Mouse (Mus musculus): ENCODE results near the gene Bpifb6. TPM values are rescaled to one million over a fixed set of nuclear protein-coding genes. Genes with fewer than 3 reads are reported as not detected.

The Bpifb6 gene
- polyA plus RNA-seq (2015; fragmentation: Nextera tagmentation; extraction: Ambion mirVana) = not detected in 2 replicates

DNA sequence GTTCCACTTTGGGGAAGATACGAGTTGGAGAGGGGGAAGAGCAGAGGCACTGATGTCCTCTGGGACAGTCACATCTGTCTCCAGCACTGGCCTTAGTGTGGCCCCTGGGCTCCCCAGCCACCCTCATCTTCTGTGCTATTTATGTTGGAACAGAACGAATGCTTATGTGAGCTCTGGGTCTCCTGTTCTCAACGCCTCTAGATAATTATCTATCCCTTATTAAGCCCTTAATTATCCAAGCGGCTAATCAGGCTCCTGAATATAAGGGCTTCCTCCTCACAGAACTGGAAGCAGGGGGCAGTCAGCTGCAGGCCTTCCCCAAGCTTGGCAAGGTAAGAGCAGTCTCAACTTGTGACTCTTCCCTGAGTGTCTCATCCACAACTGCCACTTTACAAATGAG, at the start of gene Bpifb6:
TSS of gene Bpifb6 (plus strand) at position 301 of the 400 bp plus-strand sequence.
- H3K36me3 ChIP-seq = no peaks in the 10 kb centered on the region
- H3K27me3 ChIP-seq = no peaks in the 10 kb centered on the region
- no peak within 1 kb of the TSS for H3K27ac ChIP-seq
- H3K4me3 ChIP-seq (replicated peaks) = no peak within 1 kb of the TSS
- no peak for ATAC-seq (replicated peaks; ENCODE audit: low FRiP score)
- no peak within 1 kb of the TSS for H3K4me2 ChIP-seq
- H3K9ac ChIP-seq = no peak within 1 kb of the TSS
- H3K9me3 ChIP-seq (replicated peaks) = no peaks in the 10 kb centered on the region
- 71% methylated on average over 4 of the region's 4 CpGs for WGBS
- no peaks in the 10 kb centered on the region for H3K4me1 ChIP-seq

DNA sequence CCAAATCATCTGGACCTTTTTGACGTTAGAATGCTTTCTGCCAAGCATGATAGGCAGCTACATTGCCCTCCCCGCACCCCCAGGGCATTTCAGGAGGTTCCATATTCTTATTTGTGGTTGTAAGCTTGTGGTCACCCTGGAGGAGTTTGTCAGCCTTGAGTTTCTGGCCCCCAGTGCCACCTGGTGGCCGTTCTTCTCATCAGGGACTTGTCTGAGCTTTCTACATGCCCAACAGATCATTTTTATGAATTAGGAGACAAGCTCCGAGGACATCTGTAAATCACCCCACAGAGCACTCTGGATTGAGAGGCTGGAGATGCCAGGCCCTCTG, 49.2 kb upstream of the Bpifb6 start:
- H3K36me3 ChIP-seq = no peaks in the 10 kb centered on the region
- H3K4me2 ChIP-seq = no peak overlapping the region
- no peaks in the 10 kb centered on the region for H3K9me3 ChIP-seq (replicated peaks)
- 42% methylated on average over 4 of the region's 4 CpGs for WGBS
- H3K4me1 ChIP-seq = no peaks in the 10 kb centered on the region
- H3K27me3 ChIP-seq = no peaks in the 10 kb centered on the region
- no peak overlapping the region for H3K27ac ChIP-seq
- ATAC-seq (replicated peaks; ENCODE audit: low FRiP score) = no peak
- no peak overlapping the region for H3K4me3 ChIP-seq (replicated peaks)
- no peak overlapping the region for H3K9ac ChIP-seq

DNA sequence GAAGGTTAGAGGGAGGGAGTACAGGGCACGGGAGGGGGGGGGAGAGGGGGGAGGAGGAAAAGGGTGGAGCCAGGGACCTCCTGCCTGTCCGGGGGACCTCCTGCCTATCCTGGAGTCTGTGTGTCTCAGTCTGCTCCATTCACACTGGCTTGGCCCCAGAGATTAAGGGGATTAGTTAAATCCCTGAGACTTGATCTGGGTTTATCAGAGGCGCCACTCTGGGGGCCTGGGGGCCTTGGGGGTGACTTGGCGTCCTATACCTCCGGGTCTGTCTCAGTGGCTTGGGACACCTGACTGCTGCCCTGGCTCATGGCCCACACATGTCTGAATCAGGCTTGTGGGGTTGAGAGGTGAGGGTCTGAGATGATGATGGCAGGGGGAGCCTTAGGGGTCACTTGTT, 46.6 kb upstream of the Bpifb6 start:
- Histone ChIP-seq H3K4me2 (no peak overlapping the region), H3K9me3 (replicated peaks) (no peaks in the 10 kb centered on the region), H3K27ac (no peak overlapping the region), H3K27me3 (no peaks in the 10 kb centered on the region), H3K4me3 (replicated peaks) (no peak overlapping the region), H3K4me1 (no peaks in the 10 kb centered on the region), H3K36me3 (no peaks in the 10 kb centered on the region), H3K9ac (no peak overlapping the region)
- ATAC-seq (replicated peaks; ENCODE audit: low FRiP score) = no peak
- WGBS = 39% methylated on average over 5 of the region's 5 CpGs

DNA sequence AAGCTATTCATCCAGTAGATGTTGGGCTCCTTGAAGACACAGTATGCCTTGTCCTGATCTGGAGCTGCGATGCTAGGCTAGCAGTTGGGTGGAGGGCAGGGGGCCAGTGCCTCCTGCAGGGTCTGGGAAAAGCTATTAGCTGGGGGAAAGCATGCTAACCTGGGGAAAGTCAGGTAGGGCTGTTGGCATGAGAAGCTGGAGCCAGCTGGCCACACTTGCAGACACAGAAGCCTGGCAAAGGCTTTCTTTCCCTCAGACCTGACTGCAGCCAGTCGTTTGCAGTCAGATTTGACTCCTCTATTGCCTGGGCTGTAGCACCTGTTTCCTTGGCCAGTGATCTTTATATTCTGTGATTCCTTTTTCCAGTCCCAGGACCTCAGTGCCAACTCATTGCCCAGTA, 40.6 kb upstream of the Bpifb6 start:
- Histone ChIP-seq H3K9ac (no peak overlapping the region), H3K27ac (no peak overlapping the region), H3K27me3 (no peaks in the 10 kb centered on the region), H3K4me3 (replicated peaks) (no peak overlapping the region), H3K36me3 (no peaks in the 10 kb centered on the region), H3K4me1 (no peaks in the 10 kb centered on the region), H3K4me2 (no peak overlapping the region), H3K9me3 (replicated peaks) (no peaks in the 10 kb centered on the region)
- ATAC-seq (replicated peaks; ENCODE audit: low FRiP score) = no peak
- WGBS = 79% methylated on average over 2 of the region's 2 CpGs

DNA sequence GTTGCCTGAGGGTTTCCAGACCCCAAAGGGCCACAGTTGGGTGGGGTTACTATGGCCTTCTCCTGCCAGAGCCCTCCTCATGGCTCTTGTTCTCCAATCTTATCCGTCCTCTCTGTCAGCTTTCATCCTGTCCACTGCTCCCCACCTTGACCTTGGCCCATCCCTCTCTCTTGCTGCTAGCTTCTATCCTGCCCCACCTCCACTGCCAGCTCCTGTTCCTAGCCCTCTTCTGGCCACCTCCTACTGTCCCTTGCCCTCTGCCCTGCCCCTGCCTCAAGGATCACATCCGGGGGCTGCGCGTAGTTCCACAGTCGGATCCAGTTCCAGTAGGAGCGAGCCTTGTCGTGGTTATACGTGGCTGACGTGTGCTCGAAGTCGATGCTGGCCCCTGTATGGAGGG, 39.9 kb upstream of the Bpifb6 start:
- Histone ChIP-seq H3K4me2 (no peak overlapping the region), H3K9me3 (replicated peaks) (no peaks in the 10 kb centered on the region), H3K9ac (no peak overlapping the region), H3K27me3 (no peaks in the 10 kb centered on the region), H3K36me3 (no peaks in the 10 kb centered on the region), H3K4me1 (no peaks in the 10 kb centered on the region), H3K27ac (no peak overlapping the region), H3K4me3 (replicated peaks) (no peak overlapping the region)
- WGBS = 78% methylated on average over 11 of the region's 11 CpGs
- no peak for ATAC-seq (replicated peaks; ENCODE audit: low FRiP score)

DNA sequence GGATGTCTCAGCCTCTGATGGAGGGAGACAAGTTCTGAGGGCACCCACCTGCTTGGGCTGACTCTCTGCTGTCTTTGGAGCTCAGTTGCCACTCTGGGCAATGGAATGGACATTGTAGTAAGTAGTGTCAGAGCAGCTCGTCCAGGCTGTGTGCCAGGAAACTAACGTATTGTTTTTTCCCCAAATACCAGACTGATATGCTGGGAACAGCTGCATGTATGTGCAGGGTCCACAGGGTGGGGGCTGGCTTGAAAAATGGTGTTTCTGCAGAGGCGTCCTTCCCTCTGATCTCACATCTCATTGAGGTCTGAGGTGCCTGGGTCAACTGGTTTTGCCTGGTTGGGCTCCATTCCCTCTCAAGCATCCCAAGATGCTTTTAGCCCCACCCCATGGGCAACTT, 39.5 kb upstream of the Bpifb6 start:
- 52% methylated on average over 3 of the region's 3 CpGs for WGBS
- no peak for ATAC-seq (replicated peaks; ENCODE audit: low FRiP score)
- H3K9me3 ChIP-seq (replicated peaks) = no peaks in the 10 kb centered on the region
- no peaks in the 10 kb centered on the region for H3K27me3 ChIP-seq
- no peak overlapping the region for H3K27ac ChIP-seq
- no peaks in the 10 kb centered on the region for H3K36me3 ChIP-seq
- no peaks in the 10 kb centered on the region for H3K4me1 ChIP-seq
- H3K9ac ChIP-seq = no peak overlapping the region
- H3K4me3 ChIP-seq (replicated peaks) = no peak overlapping the region
- no peak overlapping the region for H3K4me2 ChIP-seq

DNA sequence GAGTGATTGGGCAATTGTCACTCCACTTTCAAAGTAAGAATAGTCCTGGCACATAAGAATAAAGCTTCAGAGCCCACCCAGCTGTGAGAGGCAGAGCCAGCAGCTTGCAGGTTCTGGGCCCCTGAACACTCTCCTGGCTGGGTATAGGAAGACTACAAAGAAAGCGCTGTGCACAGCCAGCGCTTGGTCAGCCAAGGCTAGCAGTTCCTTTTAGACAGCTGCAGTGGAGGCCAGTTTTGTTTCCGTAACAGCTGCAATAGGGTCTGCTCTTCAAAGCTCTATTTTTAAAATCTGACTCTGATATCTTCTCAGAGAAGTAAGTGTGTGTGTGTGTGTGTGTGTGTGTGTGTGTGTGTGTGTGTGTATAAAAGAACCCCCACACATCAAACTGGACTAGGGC, 38.2 kb upstream of the Bpifb6 start:
- H3K4me1 ChIP-seq = no peaks in the 10 kb centered on the region
- H3K27ac ChIP-seq = no peak overlapping the region
- no peaks in the 10 kb centered on the region for H3K36me3 ChIP-seq
- no peaks in the 10 kb centered on the region for H3K27me3 ChIP-seq
- no peak for ATAC-seq (replicated peaks; ENCODE audit: low FRiP score)
- 72% methylated on average over 3 of the region's 3 CpGs for WGBS
- no peak overlapping the region for H3K4me3 ChIP-seq (replicated peaks)
- H3K4me2 ChIP-seq = no peak overlapping the region
- H3K9me3 ChIP-seq (replicated peaks) = no peaks in the 10 kb centered on the region
- no peak overlapping the region for H3K9ac ChIP-seq

DNA sequence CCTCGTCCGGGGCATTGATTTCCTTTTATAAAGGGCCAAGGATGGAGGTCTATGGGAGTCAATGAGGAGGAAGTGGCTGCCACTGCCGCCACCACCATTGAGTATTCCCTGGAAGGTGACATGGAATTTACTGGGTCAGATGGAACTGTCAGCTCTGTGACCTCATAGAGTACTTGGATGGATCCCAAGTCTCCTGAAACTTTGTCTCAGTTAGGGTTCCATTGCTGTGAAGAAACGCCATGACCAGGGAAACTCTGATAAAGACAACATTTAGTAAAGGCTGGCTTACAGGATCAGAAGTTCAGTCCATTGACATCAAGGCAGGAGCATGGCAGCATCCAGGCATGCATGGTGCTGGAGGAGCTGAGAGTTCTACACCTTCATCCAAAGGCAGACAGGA, 29.2 kb upstream of the Bpifb6 start, which contains the start of gene Sun5:
TSS of gene Sun5 (minus strand) at position 101 of the 400 bp plus-strand sequence.
- 91% methylated on average over 4 of the region's 4 CpGs for WGBS
- no peaks in the 10 kb centered on the region for H3K4me1 ChIP-seq
- no peak within 1 kb of the TSS for H3K9ac ChIP-seq
- no peak within 1 kb of the TSS for H3K27ac ChIP-seq
- no peaks in the 10 kb centered on the region for H3K27me3 ChIP-seq
- no peak for ATAC-seq (replicated peaks; ENCODE audit: low FRiP score)
- no peak within 1 kb of the TSS for H3K4me3 ChIP-seq (replicated peaks)
- no peak within 1 kb of the TSS for H3K4me2 ChIP-seq
- no peaks in the 10 kb centered on the region for H3K36me3 ChIP-seq
- H3K9me3 ChIP-seq (replicated peaks) = no peaks in the 10 kb centered on the region

DNA sequence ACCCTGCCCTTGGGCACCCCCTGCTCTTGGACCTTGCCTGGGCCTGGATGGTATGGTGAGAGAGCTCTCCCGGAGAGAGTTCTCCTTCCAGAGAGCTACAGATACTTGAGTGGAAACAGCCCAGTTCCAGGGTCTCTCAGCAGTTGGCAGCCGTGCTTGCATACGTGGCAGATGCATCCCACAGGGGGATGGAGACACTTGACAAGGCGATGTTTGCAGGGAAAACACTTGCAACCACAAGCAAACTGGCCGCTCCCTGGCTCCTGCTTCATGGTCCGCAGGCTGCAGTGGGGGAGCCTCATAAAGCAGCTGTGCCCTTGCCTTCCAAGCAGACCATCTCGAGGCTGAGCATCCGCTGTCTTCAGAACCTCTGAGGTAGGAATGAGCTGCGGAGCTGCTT, 25.4 kb upstream of the Bpifb6 start, which contains the start of gene Bpifb2:
TSS of gene Bpifb2 (plus strand) at position 301 of the 400 bp plus-strand sequence.
- no peaks in the 10 kb centered on the region for H3K9me3 ChIP-seq (replicated peaks)
- no peak within 1 kb of the TSS for H3K9ac ChIP-seq
- H3K4me1 ChIP-seq = no peaks in the 10 kb centered on the region
- H3K36me3 ChIP-seq = no peaks in the 10 kb centered on the region
- no peak within 1 kb of the TSS for H3K27ac ChIP-seq
- no peak within 1 kb of the TSS for H3K4me3 ChIP-seq (replicated peaks)
- H3K4me2 ChIP-seq = no peak within 1 kb of the TSS
- 65% methylated on average over 9 of the region's 9 CpGs for WGBS
- ATAC-seq (replicated peaks; ENCODE audit: low FRiP score) = no peak
- no peaks in the 10 kb centered on the region for H3K27me3 ChIP-seq

DNA sequence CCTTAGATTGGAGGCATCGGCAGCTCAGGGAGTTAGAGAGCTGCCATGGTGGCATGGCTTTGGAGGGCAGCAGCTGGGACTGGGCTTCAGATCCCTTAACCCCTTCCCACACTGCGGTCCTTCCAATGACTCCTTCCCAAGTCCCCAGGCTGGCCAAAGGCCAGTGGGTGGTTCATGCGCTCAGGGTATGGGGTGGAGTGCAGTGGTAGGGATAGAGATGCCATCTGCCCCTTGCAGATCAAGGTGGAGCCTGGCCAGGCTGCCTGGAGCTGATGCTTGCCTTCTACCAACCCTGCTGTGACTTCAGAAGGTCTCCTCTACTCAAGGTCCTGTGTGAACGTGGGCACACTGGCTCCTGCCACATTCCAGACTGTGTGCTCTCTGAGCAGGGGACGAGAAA, 1.1 kb upstream of the Bpifb6 start:
- Histone ChIP-seq H3K9me3 (replicated peaks) (no peaks in the 10 kb centered on the region), H3K27ac (no peak overlapping the region), H3K9ac (no peak overlapping the region), H3K27me3 (no peaks in the 10 kb centered on the region), H3K4me3 (replicated peaks) (no peak overlapping the region), H3K4me1 (no peaks in the 10 kb centered on the region), H3K36me3 (no peaks in the 10 kb centered on the region), H3K4me2 (no peak overlapping the region)
- ATAC-seq (replicated peaks; ENCODE audit: low FRiP score) = no peak
- WGBS = 81% methylated on average over 5 of the region's 5 CpGs

DNA sequence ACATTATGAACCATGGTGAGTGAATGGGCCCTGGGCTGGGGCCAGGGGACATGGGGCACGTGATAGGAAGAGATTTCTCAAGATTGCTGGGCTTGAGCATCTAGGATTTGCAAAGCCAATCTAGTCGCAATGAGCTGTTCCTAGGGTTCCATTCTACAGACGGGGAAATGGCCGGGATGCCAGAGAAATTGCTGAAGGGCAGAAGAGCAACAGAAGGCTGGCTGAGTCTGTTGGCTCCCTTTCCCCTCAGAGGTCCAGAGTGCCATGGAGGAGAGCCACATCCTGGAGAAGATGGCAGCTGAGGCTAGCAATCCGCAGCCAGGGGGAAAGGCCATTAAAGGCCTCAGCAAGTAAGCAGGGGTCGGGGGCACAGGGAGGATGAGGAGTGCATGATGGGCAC, 2.5 kb downstream of the Bpifb6 start:
- H3K9ac ChIP-seq = no peak overlapping the region
- H3K9me3 ChIP-seq (replicated peaks) = no peaks in the 10 kb centered on the region
- ATAC-seq (replicated peaks; ENCODE audit: low FRiP score) = no peak
- no peak overlapping the region for H3K27ac ChIP-seq
- no peaks in the 10 kb centered on the region for H3K36me3 ChIP-seq
- 75% methylated on average over 6 of the region's 6 CpGs for WGBS
- no peak overlapping the region for H3K4me2 ChIP-seq
- H3K27me3 ChIP-seq = no peaks in the 10 kb centered on the region
- H3K4me1 ChIP-seq = no peaks in the 10 kb centered on the region
- H3K4me3 ChIP-seq (replicated peaks) = no peak overlapping the region

DNA sequence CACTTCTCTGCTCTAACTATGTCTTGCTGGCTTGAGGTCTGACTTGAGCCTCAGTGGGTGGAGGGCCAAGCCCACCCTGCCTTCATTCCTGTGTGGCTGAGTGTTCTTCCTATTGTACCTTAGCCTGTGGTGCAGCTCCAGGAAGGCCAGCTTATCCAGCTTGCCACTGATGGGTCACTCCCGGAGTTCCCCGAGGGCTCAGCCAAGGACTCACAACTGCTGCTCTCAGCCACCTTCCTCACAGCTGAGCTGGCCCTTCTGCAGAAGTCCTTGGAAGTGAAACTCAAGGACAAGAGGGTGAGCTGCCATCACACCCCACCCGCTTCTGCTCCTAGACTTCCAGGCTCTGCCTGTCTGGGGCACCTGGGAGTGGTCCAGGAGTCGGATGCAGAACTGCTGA, 6.4 kb downstream of the Bpifb6 start:
- WGBS = 86% methylated on average over 4 of the region's 4 CpGs
- Histone ChIP-seq H3K27me3 (no peaks in the 10 kb centered on the region), H3K4me1 (no peaks in the 10 kb centered on the region), H3K9me3 (replicated peaks) (no peaks in the 10 kb centered on the region), H3K36me3 (no peaks in the 10 kb centered on the region), H3K4me2 (no peak overlapping the region), H3K9ac (no peak overlapping the region), H3K27ac (no peak overlapping the region), H3K4me3 (replicated peaks) (no peak overlapping the region)
- no peak for ATAC-seq (replicated peaks; ENCODE audit: low FRiP score)

DNA sequence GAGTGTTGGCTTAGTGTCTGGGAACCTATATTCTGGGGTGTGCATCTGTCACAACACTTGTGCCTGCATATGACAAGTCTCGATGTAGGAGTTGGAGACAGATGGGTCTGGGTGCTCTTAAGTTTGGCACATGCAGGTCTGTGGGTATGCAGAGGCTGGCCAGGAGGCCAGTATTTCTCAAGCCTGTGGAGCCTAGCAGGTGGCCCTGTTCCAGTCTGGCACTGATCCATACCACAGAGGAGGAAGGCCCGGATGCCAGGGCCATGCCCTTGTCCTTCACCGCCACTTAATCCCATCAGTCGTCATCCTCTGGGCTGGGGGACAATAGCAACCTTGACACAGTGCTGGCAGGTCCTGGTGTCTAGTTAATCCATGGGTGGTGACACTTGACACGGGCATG, 14.0 kb downstream of the Bpifb6 start:
- Histone ChIP-seq H3K4me3 (replicated peaks) (no peak overlapping the region), H3K27ac (no peak overlapping the region), H3K27me3 (no peaks in the 10 kb centered on the region), H3K9me3 (replicated peaks) (no peaks in the 10 kb centered on the region), H3K4me2 (no peak overlapping the region), H3K9ac (no peak overlapping the region), H3K4me1 (no peaks in the 10 kb centered on the region), H3K36me3 (no peaks in the 10 kb centered on the region)
- ATAC-seq (replicated peaks; ENCODE audit: low FRiP score) = no peak
- WGBS = 63% methylated on average over 5 of the region's 5 CpGs

Measured in kidney, embryonic 15.5 days (tissue).